Mouse (Mus musculus) layer of hippocampus, adult 18-20 months (tissue): ENCODE measurements around the gene Art3. TPM values are rescaled to one million over a fixed set of nuclear protein-coding genes. Genes with fewer than 3 reads are reported as not detected.
A peak's percentile ranks its signal among the peaks of the same experiment; 100 is the strongest.

Source experiments
- DNase-seq, 2 experiments: peaks; one replicate each; pipeline ENCODE4 v3.0.0; 2022; ENCODE audit warnings: low spot score in 2 of 2
- long read RNA-seq: library from polyadenylated mRNA; stranded (forward); transcript quantifications from one replicate; pipeline ENCODE4 v2.0.0, GENCODE M21; 2021
- total RNA-seq, 2 experiments: library from RNA; stranded (reverse); gene quantifications; 2 replicates each; pipeline ENCODE4 v1.2.3; 2021

Art3 gene
- 1 to 10 TPM; 2.2 to 4.2 TPM for total RNA-seq
- long read RNA-seq, partial matches to known transcripts = 2 of 3 reads
- long read RNA-seq, other reads (novel, unspliced or antisense) = 1 of 3 reads

GRCm38 (mm10) chr5:92331635-92332338, at the start of gene Art3:
Art3 (plus strand) TSS chr5:92331827.
- DNase-seq = no peak

- DNase-seq = no peak
Measured at GRCm38 (mm10) chr5:92282571-92282970, 49.1 kb upstream of the Art3 start.

- DNase-seq = no peak
Measured at GRCm38 (mm10) chr5:92283107-92283506, 48.5 kb upstream of the Art3 start.

GRCm38 (mm10) chr5:92287840-92288239, 43.8 kb upstream of the Art3 start:
- no peak for DNase-seq

DNA sequence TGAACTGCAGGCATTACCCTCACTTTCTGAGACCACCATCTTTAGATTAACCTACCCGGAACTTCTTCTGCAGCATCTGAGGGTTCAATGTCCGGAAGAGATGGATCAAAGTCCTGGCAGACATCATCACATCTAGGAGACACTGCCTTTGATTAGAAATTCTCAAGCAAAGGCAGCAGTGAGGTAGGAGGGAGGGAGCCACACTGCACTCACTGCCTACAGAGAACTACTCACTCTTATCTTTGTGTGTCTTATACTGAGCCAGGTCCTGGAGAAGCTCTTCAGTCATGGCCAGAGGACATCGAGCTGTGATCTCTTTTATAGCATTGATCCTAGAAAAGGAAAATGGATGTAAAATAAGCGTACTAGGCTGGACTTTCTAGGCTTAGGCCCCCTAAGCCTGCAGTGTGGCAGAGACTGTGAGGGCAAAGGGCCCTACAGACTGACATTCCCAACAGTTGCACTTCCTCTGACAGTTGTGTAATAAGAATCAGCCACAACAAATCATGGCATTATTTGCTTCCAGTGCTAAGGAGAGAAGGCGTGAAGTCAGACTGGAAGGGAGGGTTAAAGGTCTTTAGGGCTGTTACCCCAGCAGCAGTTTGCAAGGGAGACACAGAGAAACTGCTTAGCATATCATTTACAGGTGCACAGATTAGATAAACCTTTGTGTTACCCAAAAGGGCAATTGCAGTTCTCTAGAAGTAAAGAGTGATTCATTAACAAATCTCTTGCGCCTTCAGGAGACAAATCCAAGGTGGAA, 39.8 kb upstream of the Art3 start:
- DNase-seq = no peak

DNA sequence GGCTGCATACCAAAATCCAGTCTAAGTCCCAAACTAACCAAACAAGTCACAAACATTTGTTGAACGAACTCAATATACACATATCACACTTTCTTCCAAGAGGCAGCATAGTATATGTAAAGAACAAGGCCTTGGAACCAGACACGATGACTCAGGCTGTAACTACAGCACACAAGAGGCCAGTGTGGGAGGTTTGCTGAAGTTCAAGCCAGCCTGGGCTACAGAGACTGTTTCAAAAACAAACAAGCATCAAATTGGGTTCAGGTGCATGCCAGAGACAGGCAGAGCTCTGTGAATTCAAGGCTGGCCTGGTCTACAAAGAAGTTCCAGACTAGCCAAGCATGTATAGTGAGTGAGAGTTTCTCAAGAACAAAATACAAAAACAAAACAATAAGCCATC, 37.1 kb upstream of the Art3 start:
- no peak for DNase-seq

GRCm38 (mm10) chr5:92302149-92302840, 29.3 kb upstream of the Art3 start:
- DNase-seq = no peak

GRCm38 (mm10) chr5:92304291-92304690, 27.3 kb upstream of the Art3 start:
- no peak for DNase-seq

- peak; percentile 93 to 98 for DNase-seq
Measured at GRCm38 (mm10) chr5:92309681-92310511, 21.7 kb upstream of the Art3 start, which contains the start of gene Sdad1. Sdad1 (minus strand) TSS chr5:92310479.

- DNase-seq = peak; percentile 78 to 96
Measured at GRCm38 (mm10) chr5:92312046-92312715, 19.4 kb upstream of the Art3 start.

DNA sequence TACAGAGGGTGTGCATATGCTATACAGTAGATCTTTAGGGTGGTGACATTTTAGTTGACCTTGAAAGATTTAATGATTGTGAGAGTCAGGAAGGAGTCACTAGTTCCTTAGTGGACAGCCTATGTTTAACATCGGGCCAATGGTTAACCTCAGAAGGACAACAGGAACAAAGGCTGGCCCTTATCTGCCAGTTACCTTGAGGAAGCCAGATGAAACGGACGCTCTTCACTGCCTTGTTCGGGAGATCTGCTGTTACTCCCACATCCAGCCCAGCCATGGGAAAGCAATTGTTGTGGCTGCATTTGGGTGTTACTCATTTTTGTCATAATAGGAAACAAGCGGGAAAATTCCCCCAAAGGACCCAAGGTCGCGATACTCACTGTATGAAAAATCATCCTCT, 17.9 kb upstream of the Art3 start:
- no peak for DNase-seq

DNA sequence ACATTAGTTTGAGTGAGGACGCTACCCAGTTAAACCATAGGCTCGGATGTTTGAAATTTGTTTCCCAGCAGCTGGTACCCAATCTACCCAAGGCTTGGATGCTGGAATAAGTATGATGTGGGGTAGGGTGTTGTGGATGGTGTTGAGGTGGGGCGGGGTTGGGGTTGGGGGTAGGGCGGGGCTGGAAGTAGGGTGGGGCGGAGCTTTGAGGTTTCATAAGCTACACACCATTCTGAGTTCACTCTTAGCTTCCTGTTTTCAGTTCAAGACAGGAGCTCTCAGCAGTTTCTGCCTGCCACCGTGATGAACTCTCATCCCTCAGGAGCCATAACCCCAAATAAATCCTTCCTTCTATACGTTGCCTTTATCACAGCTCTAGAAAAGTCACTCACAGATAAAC, 13.5 kb upstream of the Art3 start:
- DNase-seq = no peak

DNA sequence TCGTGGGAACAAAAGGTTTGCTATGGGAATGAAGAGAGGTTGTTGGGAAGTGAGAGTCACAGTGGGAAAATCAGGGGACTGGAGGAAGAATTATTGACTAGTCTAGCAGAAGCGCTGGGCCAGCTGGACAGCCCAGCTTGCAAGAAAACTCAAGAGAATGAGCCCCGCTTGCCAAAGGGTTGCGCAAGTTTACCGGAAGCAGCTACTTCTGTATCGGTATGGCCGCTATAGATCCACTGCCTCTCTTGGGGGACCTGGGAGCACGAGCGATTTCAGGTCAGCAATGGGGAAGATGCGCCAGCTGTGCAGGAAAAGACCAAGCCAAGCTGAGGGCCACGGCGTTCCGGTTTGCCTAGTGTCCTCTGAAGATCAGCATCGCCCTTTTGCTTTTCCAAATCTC, 13.0 kb upstream of the Art3 start:
- DNase-seq = no peak

DNA sequence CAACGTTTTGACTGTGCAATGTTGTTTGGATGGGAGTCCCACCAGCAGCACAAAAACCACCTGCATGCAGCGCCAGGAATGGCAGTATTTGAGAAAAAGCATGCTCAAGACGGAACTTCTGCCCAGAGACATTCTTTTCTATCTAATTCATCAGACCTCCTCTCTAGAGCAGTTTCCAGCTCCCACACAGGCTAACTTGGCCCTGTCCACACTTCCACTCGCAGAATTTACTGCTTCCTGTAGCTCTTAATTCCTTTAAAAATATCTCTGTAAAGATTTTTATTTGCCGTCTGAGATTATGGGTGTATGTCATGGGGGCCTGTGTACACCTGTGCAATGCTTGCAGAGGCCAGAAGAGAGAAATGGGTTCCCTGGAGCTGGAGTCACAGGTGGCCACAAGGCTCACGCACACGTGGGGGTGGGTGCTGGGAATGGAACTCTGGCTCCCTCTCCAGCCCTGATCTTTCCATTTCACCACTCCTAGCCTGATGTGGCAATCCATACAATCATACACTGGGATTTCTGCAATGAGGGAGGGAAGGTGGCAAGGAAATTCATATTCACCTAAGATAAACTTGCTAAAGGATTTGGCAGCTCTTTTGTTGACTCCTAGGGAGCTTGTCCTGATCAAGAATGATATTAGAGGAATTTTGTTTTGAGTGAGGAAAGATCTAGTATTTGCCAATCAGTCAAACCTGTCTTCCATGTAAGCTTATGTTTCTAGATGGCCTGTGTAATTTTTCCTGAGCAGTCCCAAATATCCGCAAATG, 9.8 kb upstream of the Art3 start:
- no peak for DNase-seq

DNA sequence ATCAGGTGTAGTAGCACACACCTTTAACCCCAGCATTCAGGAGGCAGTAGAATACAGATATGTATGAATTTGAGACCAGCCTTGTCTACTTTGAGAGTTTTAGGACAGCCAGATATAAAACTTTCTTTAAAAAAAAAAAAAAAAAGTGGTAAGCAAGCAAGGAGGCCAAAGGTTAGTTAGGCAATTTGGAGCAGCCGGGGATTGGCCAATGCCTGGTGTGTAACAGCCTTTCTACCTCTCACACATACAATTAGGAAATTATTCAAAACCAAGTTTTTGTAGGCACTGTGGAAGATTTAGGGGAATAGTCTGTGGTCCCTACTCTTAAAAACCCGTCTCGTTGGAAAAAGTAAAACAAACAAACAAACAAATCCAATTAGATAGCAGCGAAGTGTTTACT, 9.0 kb upstream of the Art3 start:
- DNase-seq = no peak

DNA sequence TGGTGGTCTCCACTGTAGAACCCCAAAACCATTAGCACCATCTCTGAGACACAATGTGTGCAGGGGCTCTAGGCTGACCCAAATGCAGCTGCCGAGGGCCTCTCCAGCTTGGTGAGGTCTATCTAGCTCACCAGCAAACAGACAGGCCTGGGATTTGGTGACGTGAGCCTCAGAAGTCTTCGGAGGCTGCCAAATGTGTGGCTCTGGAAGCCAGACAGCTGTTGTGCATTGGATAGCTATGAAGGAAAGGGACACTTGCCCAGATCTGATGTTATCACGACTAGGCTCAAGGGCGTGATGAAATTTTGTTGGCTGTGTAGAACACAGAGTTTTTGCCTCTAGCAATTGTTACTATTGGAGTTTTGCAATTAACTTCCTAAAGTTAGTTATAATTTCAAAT, 8.4 kb upstream of the Art3 start:
- DNase-seq = no peak

GRCm38 (mm10) chr5:92327367-92327766, 4.3 kb upstream of the Art3 start:
- no peak for DNase-seq

GRCm38 (mm10) chr5:92327929-92328328, 3.7 kb upstream of the Art3 start, which contains the start of gene Cxcl9:
Cxcl9 (minus strand) TSS chr5:92328079.
- no peak for DNase-seq

- DNase-seq = no peak
Measured at GRCm38 (mm10) chr5:92331122-92331521, 505 bp upstream of the Art3 start.
